Mouse (Mus musculus) layer of hippocampus, postnatal 10 days (tissue): ENCODE measurements at regions not wholly inside any gene's neighbourhood (a gene's known extent, or its start where the extent isn't known, plus 50 kb on each side); places are given as distances from the start of the nearest gene placed in this dataset.

ENCODE experiments used
- DNase-seq, 2 experiments: peaks; one replicate each; pipeline ENCODE4 v3.0.0; 2021; ENCODE audit warnings: low spot score in 2 of 2

- DNase-seq = no peak
These were observed 58.6 kb upstream of the Prok2 start for GRCm38 (mm10) chr6:99784804-99785203.

- no peak for DNase-seq
These were observed 58.1 kb upstream of the Prok2 start for GRCm38 (mm10) chr6:99784285-99784684.

GRCm38 (mm10) chr6:99782996-99783395 is 56.8 kb upstream of the Prok2 start:
- no peak for DNase-seq
